Mouse (Mus musculus) v-Abl transformed pro-B cells (cell line): Measurements from ENCODE around the gene Shroom3.

ENCODE experiments used
- in situ Hi-C, 2 experiments: fragments of 400-800 bp; cut with MboI; formaldehyde crosslinking; loops; one replicate each; pipeline ENCODE4 v1.15.1; 2025; ENCODE audit not compliant: unreplicated experiment in 2 of 2

The Shroom3 gene

GRCm38 (mm10) chr5:92954323-92954722, 271.1 kb downstream of the Shroom3 start:
- in situ Hi-C loops = loop anchor here (10.0 to 25.0 kb wide), 4 partner anchors 370 to 642 kb away; partner anchors contain the start of gene Sdad1 (in 2 of the 2)

DNA sequence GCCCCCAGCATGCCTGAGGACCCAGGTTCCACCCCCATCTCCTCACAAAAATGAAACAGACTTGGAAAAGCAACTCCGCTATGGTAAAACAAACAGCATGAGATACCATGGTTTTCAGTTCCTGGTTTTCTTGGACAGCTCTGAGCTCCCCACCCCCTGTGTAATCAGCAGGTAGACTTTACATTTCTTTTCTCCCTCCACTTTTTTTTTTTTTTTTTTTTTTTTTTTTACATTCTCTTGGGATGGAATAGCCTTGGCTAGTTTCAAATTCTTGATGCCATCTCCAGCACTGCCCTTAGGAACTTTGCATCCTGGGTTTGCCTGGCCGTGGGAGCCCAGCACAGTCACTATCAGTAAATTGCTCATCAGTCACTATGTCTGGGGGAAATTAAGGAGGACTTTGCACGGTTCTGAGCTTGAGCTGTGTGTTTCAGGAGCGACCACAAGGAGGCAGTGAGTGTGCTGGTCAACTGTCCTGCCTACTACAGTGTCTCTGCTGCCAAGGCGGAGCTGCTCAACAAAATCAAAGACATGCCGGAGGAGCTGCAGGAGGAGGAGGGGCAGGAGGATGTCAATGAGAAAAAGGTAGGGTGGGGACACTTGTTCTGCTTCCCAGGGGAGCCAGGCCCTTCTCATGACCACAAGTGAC, 271.7 kb downstream of the Shroom3 start:
- in situ Hi-C loops = loop anchor here (10.0 to 25.0 kb wide), 4 partner anchors 370 to 643 kb away; partner anchors contain the start of gene Sdad1 (in 2 of the 2)

DNA sequence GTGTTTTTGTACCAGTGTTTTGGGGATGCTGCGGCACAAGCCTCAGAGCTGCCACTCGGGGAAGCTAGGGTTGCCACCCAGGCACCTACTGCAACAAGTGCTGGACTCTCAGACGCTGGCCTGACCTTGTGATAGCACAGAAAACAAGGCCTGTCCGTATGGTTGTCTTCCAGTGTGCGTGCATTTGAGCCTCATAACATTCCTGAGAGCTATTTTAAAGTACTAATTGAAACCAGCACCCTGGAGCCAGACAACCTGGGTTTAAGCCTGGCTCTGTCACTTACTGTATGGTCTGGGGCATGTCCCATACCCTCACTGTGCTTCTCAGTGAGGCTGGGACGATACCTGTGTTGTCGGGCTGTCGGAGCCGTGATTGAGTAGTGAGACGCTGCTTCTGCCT, 276.1 kb downstream of the Shroom3 start:
- in situ Hi-C loops = loop anchor here (10.0 to 25.0 kb wide), 4 partner anchors 366 to 647 kb away; partner anchors contain the start of gene Sdad1 (in 2 of the 2)

DNA sequence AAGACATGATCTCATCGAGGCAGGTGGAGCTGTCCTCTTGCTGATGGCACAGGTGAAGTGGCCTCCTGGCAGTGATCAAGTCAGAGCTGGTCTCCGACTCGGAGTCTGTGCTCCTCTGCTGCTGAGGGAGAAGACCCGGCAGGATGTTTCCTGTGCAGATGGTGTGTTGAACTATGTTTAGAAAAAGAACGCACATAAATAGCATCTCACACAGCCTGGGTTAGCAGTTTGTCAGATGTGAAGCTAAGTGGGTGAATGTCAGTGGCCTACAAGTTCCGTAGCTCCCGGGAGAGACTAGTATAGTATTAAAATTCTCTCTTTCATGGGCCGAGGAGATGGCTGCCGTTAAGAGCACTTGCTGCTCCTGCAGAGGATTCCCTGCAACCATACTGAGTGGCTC, 276.5 kb downstream of the Shroom3 start:
- in situ Hi-C loops = loop anchor here (10.0 to 25.0 kb wide), 4 partner anchors 365 to 647 kb away; partner anchors contain the start of gene Sdad1 (in 2 of the 2)

DNA sequence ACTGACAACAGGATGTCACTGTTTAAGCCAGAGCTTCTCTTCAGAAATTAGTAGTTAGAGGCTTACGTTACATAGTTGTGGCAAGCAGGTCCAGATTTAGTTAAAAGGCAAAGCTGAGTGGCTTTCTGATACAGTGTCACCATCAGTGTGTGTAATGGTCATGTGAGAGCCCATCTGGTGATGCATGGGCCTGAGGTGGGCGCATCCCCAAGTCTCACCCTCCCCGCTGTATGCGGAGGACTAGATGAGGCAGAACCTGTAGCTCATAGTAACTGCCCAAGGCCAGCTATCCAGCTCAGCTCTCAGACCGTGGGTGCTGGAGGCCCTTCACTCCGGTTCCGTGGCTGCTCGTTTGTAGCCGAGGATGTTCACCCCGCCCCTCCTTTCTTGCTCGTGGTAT, 278.1 kb downstream of the Shroom3 start:
- in situ Hi-C loops = loop anchor here in 1 of 2 experiments (25.0 kb wide), 1 partner anchor 649 kb away; the partner anchor contains the start of gene Sdad1

- in situ Hi-C loops = loop anchor here in 1 of 2 experiments (25.0 kb wide), 1 partner anchor 650 kb away; the partner anchor contains the start of gene Sdad1
Measured at GRCm38 (mm10) chr5:92961770-92962231, 278.6 kb downstream of the Shroom3 start.

GRCm38 (mm10) chr5:92964691-92965090, 281.5 kb downstream of the Shroom3 start:
- in situ Hi-C loops = loop anchor here in 1 of 2 experiments (25.0 kb wide), 1 partner anchor 652 kb away; the partner anchor contains the start of gene Sdad1

GRCm38 (mm10) chr5:92967143-92967542, 283.9 kb downstream of the Shroom3 start:
- in situ Hi-C loops = loop anchor here in 1 of 2 experiments (25.0 kb wide), 1 partner anchor 655 kb away; the partner anchor contains the start of gene Sdad1

- in situ Hi-C loops = loop anchor here in 1 of 2 experiments (25.0 kb wide), 1 partner anchor 656 kb away; the partner anchor contains the start of gene Sdad1
Measured at GRCm38 (mm10) chr5:92967906-92968305, 284.7 kb downstream of the Shroom3 start.

DNA sequence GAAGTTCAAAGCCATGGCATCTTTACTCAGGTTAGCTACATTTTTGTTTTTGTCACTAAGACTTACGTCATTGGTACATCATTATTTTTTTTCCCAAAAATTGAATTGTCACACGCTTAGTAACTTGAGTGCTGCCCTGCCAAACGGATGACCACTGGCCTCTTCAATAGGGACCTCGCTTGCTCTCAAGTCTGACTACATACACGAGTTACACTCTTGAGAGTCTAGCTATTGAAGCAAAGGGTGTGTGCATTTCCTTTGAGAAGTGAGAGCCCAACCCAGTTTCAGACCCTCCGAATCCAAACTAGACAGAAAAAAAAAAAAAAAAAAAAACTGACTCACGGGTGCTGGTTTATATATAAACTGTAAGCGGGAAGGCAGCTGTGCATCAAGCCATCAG, 286.2 kb downstream of the Shroom3 start:
- in situ Hi-C loops = loop anchor here in 1 of 2 experiments (25.0 kb wide), 1 partner anchor 657 kb away; the partner anchor contains the start of gene Sdad1

DNA sequence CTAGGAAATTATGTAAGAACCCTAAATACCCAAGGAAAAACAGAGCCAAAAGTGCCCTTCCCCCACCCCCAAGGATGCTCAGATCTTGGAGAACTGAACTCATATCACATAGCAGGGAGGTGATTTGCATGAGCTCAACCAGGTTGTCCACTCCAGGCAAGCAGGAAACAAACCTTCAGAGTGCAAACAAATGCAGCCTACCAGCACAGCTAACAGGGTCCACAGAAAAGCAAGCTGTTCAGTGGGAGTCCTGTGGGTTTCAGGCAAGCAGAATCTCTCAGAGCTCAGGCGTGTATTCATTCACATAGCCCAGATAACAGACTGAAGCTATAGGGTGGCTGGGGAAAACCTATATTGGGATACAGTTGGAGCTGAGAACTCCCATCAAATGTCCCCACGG, 286.7 kb downstream of the Shroom3 start:
- in situ Hi-C loops = loop anchor here in 1 of 2 experiments (5.0 to 25.0 kb wide), 2 partner anchors 192 to 658 kb away; partner anchors contain the start of gene Sdad1

DNA sequence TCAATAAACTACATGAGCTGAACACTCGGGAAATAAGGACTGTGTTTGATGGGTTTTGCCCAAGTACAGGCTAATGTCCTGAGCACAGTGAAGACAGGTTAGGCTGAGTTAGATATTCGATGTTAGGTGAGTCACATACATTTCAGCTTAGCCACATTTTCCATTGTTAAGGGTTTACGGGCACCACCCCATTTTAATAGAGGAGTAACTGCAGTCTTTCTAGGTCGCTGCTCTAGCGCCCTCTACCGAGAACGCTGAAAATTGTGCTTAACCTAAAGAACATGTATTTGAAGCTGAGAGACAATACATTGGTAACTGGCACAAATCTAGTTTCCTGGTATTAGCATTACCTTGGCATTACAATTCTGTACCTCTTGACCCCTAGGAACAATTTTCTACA, 287.2 kb downstream of the Shroom3 start:
- in situ Hi-C loops = loop anchor here in 1 of 2 experiments (5.0 to 25.0 kb wide), 2 partner anchors 192 to 658 kb away; partner anchors contain the start of gene Sdad1

- in situ Hi-C loops = loop anchor here (10.0 to 25.0 kb wide), 3 partner anchors 184 to 344 kb away; no protein-coding TSS in a partner anchor
Measured at GRCm38 (mm10) chr5:92980393-92980792, 297.2 kb downstream of the Shroom3 start.

- in situ Hi-C loops = loop anchor here (10.0 to 25.0 kb wide), 3 partner anchors 184 to 344 kb away; no protein-coding TSS in a partner anchor
Measured at GRCm38 (mm10) chr5:92980862-92981261, 297.6 kb downstream of the Shroom3 start.

DNA sequence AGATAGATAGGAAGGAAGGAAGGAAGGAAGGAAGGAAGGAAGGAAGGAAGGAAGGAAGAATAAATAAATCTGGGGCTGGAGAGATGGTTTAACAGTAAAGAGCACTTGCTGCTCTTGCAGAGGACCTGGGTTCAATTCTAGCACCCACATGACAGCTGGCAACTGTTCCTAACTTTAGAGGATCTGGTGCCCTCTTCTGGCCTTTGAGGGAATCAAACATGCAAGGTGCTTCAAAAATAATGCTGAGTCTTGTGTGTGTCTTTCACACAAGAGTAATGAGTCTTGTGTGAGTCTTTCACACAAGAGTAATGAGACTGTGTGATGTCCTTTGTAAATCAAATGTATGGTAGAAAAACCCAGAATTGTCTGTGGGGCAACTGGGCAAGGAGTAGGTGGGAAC, 299.4 kb downstream of the Shroom3 start:
- in situ Hi-C loops = loop anchor here (10.0 to 25.0 kb wide), 3 partner anchors 182 to 342 kb away; no protein-coding TSS in a partner anchor

GRCm38 (mm10) chr5:92983942-92984341, 300.7 kb downstream of the Shroom3 start:
- in situ Hi-C loops = loop anchor here (10.0 to 25.0 kb wide), 3 partner anchors 181 to 341 kb away; no protein-coding TSS in a partner anchor

DNA sequence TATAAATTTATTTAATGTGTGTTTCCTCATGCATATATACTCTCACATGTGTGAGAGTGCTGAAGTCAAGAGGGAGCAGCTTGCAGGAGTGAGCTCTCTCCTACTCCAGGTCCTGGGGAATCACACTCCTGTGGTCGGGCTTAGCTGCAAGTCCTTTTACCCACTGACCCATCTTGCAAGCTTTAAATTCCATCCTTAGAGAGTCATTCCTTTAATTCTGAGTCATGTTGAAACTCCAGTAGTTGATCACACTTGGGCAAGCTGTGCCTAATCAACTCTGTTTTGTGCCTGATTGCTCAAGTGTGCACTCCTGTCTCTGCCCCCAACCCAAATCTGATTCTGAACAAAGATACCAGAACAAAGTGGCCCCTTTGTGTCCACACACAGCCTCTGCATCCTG, 301.5 kb downstream of the Shroom3 start:
- in situ Hi-C loops = loop anchor here (10.0 to 25.0 kb wide), 3 partner anchors 180 to 340 kb away; no protein-coding TSS in a partner anchor

DNA sequence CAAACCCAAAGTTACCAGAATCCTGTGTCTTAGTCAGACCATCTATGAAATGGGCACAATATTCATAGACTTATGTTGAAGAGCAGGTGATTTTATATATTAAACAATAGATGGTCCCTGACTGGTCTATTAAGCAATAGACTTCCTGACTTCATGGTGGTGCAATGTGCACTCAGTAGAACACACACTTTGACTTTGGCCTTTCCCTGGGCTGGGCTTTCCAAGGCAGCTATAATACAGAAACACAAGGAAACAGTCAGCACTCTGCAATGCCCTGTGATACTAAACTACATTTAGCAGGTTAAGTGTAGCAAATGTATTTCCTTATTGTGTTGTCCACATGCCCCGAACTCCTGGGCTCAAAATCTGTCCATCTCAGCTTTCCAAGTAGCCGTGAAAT, 302.2 kb downstream of the Shroom3 start:
- in situ Hi-C loops = loop anchor here (10.0 to 25.0 kb wide), 3 partner anchors 179 to 339 kb away; no protein-coding TSS in a partner anchor

DNA sequence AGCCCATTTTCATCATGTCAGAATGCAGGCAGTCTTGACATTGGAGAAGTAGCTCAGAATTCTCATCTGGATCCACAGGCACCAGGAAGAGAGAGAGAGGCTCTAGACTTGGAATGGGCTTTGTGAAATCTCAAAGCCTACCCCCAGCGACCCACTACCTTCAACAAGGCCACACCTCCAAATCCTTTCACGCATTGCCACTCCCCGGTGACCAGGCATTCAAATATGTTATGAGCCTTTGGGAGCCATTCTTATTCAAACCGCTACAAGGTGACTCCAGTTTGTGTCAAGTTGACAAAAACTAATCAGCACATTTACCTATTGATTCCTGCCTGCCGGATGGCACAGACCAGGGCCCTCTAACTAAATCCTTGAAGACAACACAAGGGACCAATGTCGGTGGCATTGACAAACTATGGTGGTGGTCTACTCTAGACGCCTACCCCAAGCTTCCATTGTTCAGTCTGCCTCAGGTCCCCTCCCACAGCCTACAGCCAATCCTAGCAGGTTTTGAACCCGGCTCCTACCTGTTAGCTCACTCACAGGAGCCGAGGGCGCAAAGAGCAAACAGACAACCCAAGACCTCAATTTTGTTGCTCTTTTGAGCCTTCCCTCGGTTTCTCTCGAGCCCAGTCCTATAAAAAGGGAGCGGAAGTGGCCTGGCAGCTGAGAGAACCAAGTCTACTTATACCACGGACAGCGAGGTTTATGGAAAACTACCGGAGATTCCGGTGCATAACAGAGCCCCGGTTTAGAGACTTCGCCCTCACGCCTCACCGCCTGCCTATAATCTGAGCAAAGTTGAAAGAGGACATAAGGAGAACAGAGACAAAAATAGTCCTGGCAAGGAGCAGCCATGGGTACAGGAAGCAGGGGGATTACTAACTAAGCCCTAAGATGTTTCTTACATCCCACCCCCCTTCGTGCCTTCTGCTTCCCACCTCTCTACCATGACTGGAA, 303.7 kb downstream of the Shroom3 start:
- in situ Hi-C loops = loop anchor here (10.0 to 25.0 kb wide), 3 partner anchors 178 to 338 kb away; no protein-coding TSS in a partner anchor
